Mouse (Mus musculus) neural tube, embryonic 14.5 days (tissue): ENCODE measurements around the gene Hsf4. TPM values are rescaled to one million over a fixed set of nuclear protein-coding genes. Genes with fewer than 3 reads are reported as not detected.

ENCODE experiments used
- ATAC-seq: fragments of 200-750 bp; cut with Nextera tagmentation; 2 replicates; pipeline ENCODE4 v1.8.0; 2017; ENCODE audit warnings: low read depth, mild to moderate bottlenecking, moderate TSS enrichment, moderate library complexity
- H3K27ac ChIP-seq: fragments of 300-500 bp; sonication (generic); 2 replicates; pipeline ENCODE4 v1.5.1; 2014; ENCODE audit warnings: low read depth, mild to moderate bottlenecking, control low read depth, low read length, moderate library complexity, mixed read lengths
- H3K27me3 ChIP-seq: fragments of 300-500 bp; sonication (generic); 2 replicates; pipeline ENCODE4 v1.6.1; 2014; ENCODE audit warnings: low read length; ENCODE audit not compliant: control insufficient read depth, insufficient read depth
- H3K36me3 ChIP-seq: fragments of 300-500 bp; sonication (generic); 2 replicates; pipeline ENCODE4 v1.6.1; 2014; ENCODE audit warnings: low read length, mixed read lengths; ENCODE audit not compliant: control insufficient read depth, insufficient read depth
- H3K4me1 ChIP-seq: fragments of 300-500 bp; sonication (generic); 2 replicates; pipeline ENCODE4 v1.6.1; 2014; ENCODE audit warnings: low read length; ENCODE audit not compliant: control insufficient read depth, insufficient read depth
- H3K4me2 ChIP-seq: fragments of 300-500 bp; sonication (generic); 2 replicates; pipeline ENCODE4 v1.6.1; 2014; ENCODE audit warnings: mild to moderate bottlenecking, low read depth, low read length, control low read depth
- H3K4me3 ChIP-seq: fragments of 300-500 bp; sonication (generic); 2 replicates; pipeline ENCODE4 v1.5.1; 2014; ENCODE audit warnings: low read depth, low read length, control low read depth, mixed read lengths
- H3K9ac ChIP-seq: fragments of 300-500 bp; sonication (generic); replicated peaks from 2 replicates; pipeline ENCODE4 v1.6.1; 2014; ENCODE audit warnings: low read depth, mild to moderate bottlenecking, control low read depth, low read length, mixed read lengths
- H3K9me3 ChIP-seq: fragments of 300-500 bp; sonication (generic); 2 replicates; pipeline ENCODE4 v1.6.1; 2016; ENCODE audit warnings: low read length; ENCODE audit not compliant: control insufficient read depth
- WGBS: fragments of 180-500 bp; shearing (Covaris S2); extraction: QIAGEN DNeasy Blood & Tissue Kit; methylation state at CpG from one replicate; pipeline ENCODE4 v1.1.7; 2014; 5-methylcytosine and 5-hydroxymethylcytosine counted together
- polyA plus RNA-seq: library from polyadenylated mRNA; unstranded; fragments of >200 nt; fragmentation: Nextera tagmentation; extraction: Ambion mirVana; gene quantifications from 2 replicates; pipeline ENCODE4 v1.2.1, GENCODE M21; 2014

Hsf4 gene
- polyA plus RNA-seq, 1 experiment from 2014 or later = 0.66 TPM

GRCm38 (mm10) chr8:105276292-105277120 lies 6.9 kb downstream of the Hsf4 start:
- H3K9ac ChIP-seq = peak overlapping the region; percentile 34
- H3K27ac ChIP-seq = no peak overlapping the region
- peaks cover 31% of the 10 kb centered on the region for H3K27me3 ChIP-seq
- peaks cover 9% of the 10 kb centered on the region; the same call in 1 of the 2 replicates for H3K36me3 ChIP-seq
- 0 out of 2 replicates have a peak, but pooled peaks cover 2% of the 10 kb centered on the region for H3K4me1 ChIP-seq
- peak overlapping the region; percentile 33 for H3K4me3 ChIP-seq
- ATAC-seq = peak; percentile 65
- H3K9me3 ChIP-seq = no peaks in the 10 kb centered on the region
- WGBS = 2% methylated on average over 30 of the region's 30 CpGs
- peak overlapping the region; percentile 61 for H3K4me2 ChIP-seq

GRCm38 (mm10) chr8:105278911-105279334 lies 9.3 kb downstream of the Hsf4 start:
- H3K27me3 ChIP-seq = peaks cover 18% of the 10 kb centered on the region
- H3K4me3 ChIP-seq = no peak overlapping the region
- H3K9me3 ChIP-seq = no peaks in the 10 kb centered on the region
- no peak overlapping the region for H3K27ac ChIP-seq
- ATAC-seq = peak; percentile 71
- 2% methylated on average over 28 of the region's 28 CpGs for WGBS
- no peak overlapping the region for H3K9ac ChIP-seq
- 0 out of 2 replicates have a peak, but pooled peaks cover 2% of the 10 kb centered on the region for H3K4me1 ChIP-seq
- peak overlapping the region; percentile 6; the same call in 1 of the 2 replicates for H3K4me2 ChIP-seq
- peaks cover 21% of the 10 kb centered on the region; the same call in 1 of the 2 replicates for H3K36me3 ChIP-seq

- WGBS = 74% methylated on average over 3 of the region's 3 CpGs
- Histone ChIP-seq H3K9ac (no peak overlapping the region), H3K27me3 (peaks cover 8% of the 10 kb centered on the region), H3K36me3 (peaks cover 30% of the 10 kb centered on the region; the same call in 1 of the 2 replicates), H3K4me2 (no peak overlapping the region), H3K4me3 (no peak overlapping the region), H3K4me1 (0 out of 2 replicates have a peak, but pooled peaks cover 2% of the 10 kb centered on the region), H3K9me3 (no peaks in the 10 kb centered on the region), H3K27ac (no peak overlapping the region)
- ATAC-seq = no peak
These were observed 11.0 kb downstream of the Hsf4 start for GRCm38 (mm10) chr8:105280567-105280966.

- Histone ChIP-seq H3K36me3 (peaks cover 30% of the 10 kb centered on the region; the same call in 1 of the 2 replicates), H3K27me3 (peaks cover 8% of the 10 kb centered on the region), H3K4me3 (no peak overlapping the region), H3K9me3 (no peaks in the 10 kb centered on the region), H3K27ac (no peak overlapping the region), H3K9ac (no peak overlapping the region), H3K4me1 (peaks cover 4% of the 10 kb centered on the region; the same call in 1 of the 2 replicates), H3K4me2 (no peak overlapping the region)
- 87% methylated on average over 12 of the region's 12 CpGs for WGBS
- no peak for ATAC-seq
These were observed 12.2 kb downstream of the Hsf4 start for GRCm38 (mm10) chr8:105281821-105282220.

- Histone ChIP-seq H3K36me3 (peaks cover 30% of the 10 kb centered on the region; the same call in 1 of the 2 replicates), H3K27me3 (peaks cover 6% of the 10 kb centered on the region), H3K9ac (no peak overlapping the region), H3K4me2 (no peak overlapping the region), H3K4me3 (no peak overlapping the region), H3K4me1 (peaks cover 9% of the 10 kb centered on the region; the same call in 1 of the 2 replicates), H3K9me3 (no peaks in the 10 kb centered on the region), H3K27ac (no peak overlapping the region)
- WGBS = 93% methylated on average over 4 of the region's 4 CpGs
- ATAC-seq = no peak
These were observed 12.6 kb downstream of the Hsf4 start for GRCm38 (mm10) chr8:105282239-105282638.

GRCm38 (mm10) chr8:105283074-105283473 lies 13.5 kb downstream of the Hsf4 start:
- no peak overlapping the region for H3K27ac ChIP-seq
- peaks cover 2% of the 10 kb centered on the region; the same call in 1 of the 2 replicates for H3K27me3 ChIP-seq
- ATAC-seq = no peak; the same call in 1 of the 2 replicates
- H3K4me3 ChIP-seq = no peak overlapping the region
- H3K36me3 ChIP-seq = peaks cover 30% of the 10 kb centered on the region; the same call in 1 of the 2 replicates
- WGBS = 25% methylated on average over 23 of the region's 23 CpGs
- no peak overlapping the region for H3K9ac ChIP-seq
- no peaks in the 10 kb centered on the region for H3K9me3 ChIP-seq
- H3K4me1 ChIP-seq = peaks cover 13% of the 10 kb centered on the region; the same call in 1 of the 2 replicates
- H3K4me2 ChIP-seq = no peak overlapping the region

- H3K27me3 ChIP-seq = no peaks in the 10 kb centered on the region
- H3K4me3 ChIP-seq = no peak overlapping the region
- no peaks in the 10 kb centered on the region for H3K9me3 ChIP-seq
- no peak overlapping the region for H3K4me2 ChIP-seq
- H3K4me1 ChIP-seq = peaks cover 19% of the 10 kb centered on the region
- no peak overlapping the region for H3K27ac ChIP-seq
- 40% methylated on average over 12 of the region's 12 CpGs for WGBS
- no peak overlapping the region for H3K9ac ChIP-seq
- H3K36me3 ChIP-seq = peaks cover 25% of the 10 kb centered on the region; the same call in 1 of the 2 replicates
- no peak for ATAC-seq
These were observed 15.9 kb downstream of the Hsf4 start for GRCm38 (mm10) chr8:105285514-105285913.

GRCm38 (mm10) chr8:105286907-105287306 lies 17.3 kb downstream of the Hsf4 start:
- Histone ChIP-seq H3K9ac (no peak overlapping the region), H3K36me3 (peaks cover 18% of the 10 kb centered on the region; the same call in 1 of the 2 replicates), H3K4me1 (peaks cover 23% of the 10 kb centered on the region), H3K27ac (no peak overlapping the region), H3K27me3 (no peaks in the 10 kb centered on the region), H3K4me3 (no peak overlapping the region; the same call in 1 of the 2 replicates), H3K4me2 (peak overlapping the region; percentile 78; the same call in 1 of the 2 replicates), H3K9me3 (no peaks in the 10 kb centered on the region)
- ATAC-seq = no peak
- 78% methylated on average over 4 of the region's 4 CpGs for WGBS

GRCm38 (mm10) chr8:105288231-105288630 lies 18.6 kb downstream of the Hsf4 start:
- no peak overlapping the region for H3K27ac ChIP-seq
- no peaks in the 10 kb centered on the region for H3K9me3 ChIP-seq
- ATAC-seq = no peak
- H3K4me1 ChIP-seq = peaks cover 23% of the 10 kb centered on the region
- H3K27me3 ChIP-seq = no peaks in the 10 kb centered on the region
- H3K9ac ChIP-seq = peak overlapping the region; percentile 2; the same call in 1 of the 2 replicates
- 89% methylated on average over 5 of the region's 5 CpGs for WGBS
- H3K36me3 ChIP-seq = peaks cover 11% of the 10 kb centered on the region; the same call in 1 of the 2 replicates
- H3K4me3 ChIP-seq = peak overlapping the region; percentile 38
- H3K4me2 ChIP-seq = peak overlapping the region; percentile 78
